Mouse (Mus musculus) brain, embryonic 14.5 days (tissue): ENCODE measurements at regions not wholly inside any gene's neighbourhood (a gene's known extent, or its start where the extent isn't known, plus 50 kb on each side); places are given as distances from the start of the nearest gene placed in this dataset.

Experiments
- CTCF ChIP-seq: fragments of 200-500 bp; IDR thresholded peaks from 2 replicates; pipeline ENCODE4 v1.5.1; 2012; ENCODE audit warnings: inconsistent platforms, mild to moderate bottlenecking, moderate library complexity, borderline replicate concordance; ENCODE audit not compliant: insufficient read depth, insufficient read length; ENCODE audit errors: extremely low read depth
- POLR2A ChIP-seq: fragments of 200-500 bp; IDR thresholded peaks from 2 replicates; pipeline ENCODE4 v1.6.1; 2012; ENCODE audit warnings: mild to moderate bottlenecking, inconsistent platforms, borderline replicate concordance; ENCODE audit not compliant: poor library complexity, insufficient read depth, insufficient read length, severe bottlenecking; ENCODE audit errors: extremely low read depth

GRCm38 (mm10) chr9:60962086-60962485, 167.7 kb downstream of the Uaca start:
- TF ChIP-seq POLR2A (no peak), CTCF (no peak)
